Mouse (Mus musculus): ENCODE measurements around the gene Plk3. TPM values are rescaled to one million over a fixed set of nuclear protein-coding genes. Genes with fewer than 3 reads are reported as not detected.

The Plk3 gene
- polyA plus RNA-seq, 1 experiment from 2014 or later, result 2.6 TPM

DNA sequence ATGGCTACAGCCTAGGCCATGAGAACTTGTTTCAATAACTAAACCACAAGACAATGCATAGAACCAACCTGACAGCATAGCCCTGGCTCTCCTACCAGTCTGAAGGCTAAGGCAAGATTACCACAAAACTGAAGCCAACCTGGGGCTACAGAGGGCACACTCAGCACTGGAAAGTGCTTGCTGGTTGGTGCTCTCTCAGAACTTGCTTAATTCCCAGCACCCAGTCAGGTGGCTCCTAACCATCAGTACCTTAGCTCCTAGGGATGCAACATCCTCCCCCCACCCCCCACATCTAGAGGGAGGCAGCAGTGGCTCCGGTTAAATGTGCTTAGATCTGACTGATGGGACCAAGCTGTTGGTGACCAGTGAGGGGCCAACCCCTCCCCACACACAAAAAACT, 17.7 kb upstream of the Plk3 start:
- H3K4me3 ChIP-seq, result no peak overlapping the region
- no peaks in the 10 kb centered on the region for H3K9me3 ChIP-seq (replicated peaks)
- peaks cover 63% of the 10 kb centered on the region for H3K36me3 ChIP-seq
- 84% methylated on average over 1 of the region's 1 CpGs for WGBS
- no peak overlapping the region for H3K4me2 ChIP-seq
- no peak overlapping the region for H3K9ac ChIP-seq
- no peak overlapping the region for H3K27ac ChIP-seq (ENCODE audit: poor library complexity, severe bottlenecking)
- H3K4me1 ChIP-seq (replicated peaks), result peaks cover 26% of the 10 kb centered on the region
- no peak for ATAC-seq (ENCODE audit: insufficient number of reproducible peaks, low FRiP score)
- H3K27me3 ChIP-seq (replicated peaks), result no peaks in the 10 kb centered on the region

GRCm38 (mm10) chr4:117150212-117150733, 16.5 kb upstream of the Plk3 start:
- no peak overlapping the region for H3K9ac ChIP-seq
- no peaks in the 10 kb centered on the region for H3K9me3 ChIP-seq (replicated peaks)
- no peaks in the 10 kb centered on the region for H3K27me3 ChIP-seq (replicated peaks)
- H3K4me3 ChIP-seq, result no peak overlapping the region
- WGBS, result 86% methylated on average over 6 of the region's 6 CpGs
- H3K36me3 ChIP-seq, result peaks cover 63% of the 10 kb centered on the region
- no peak overlapping the region for H3K27ac ChIP-seq (ENCODE audit: poor library complexity, severe bottlenecking)
- no peak for ATAC-seq (ENCODE audit: insufficient number of reproducible peaks, low FRiP score)
- peaks cover 26% of the 10 kb centered on the region for H3K4me1 ChIP-seq (replicated peaks)
- H3K4me2 ChIP-seq, result no peak overlapping the region

DNA sequence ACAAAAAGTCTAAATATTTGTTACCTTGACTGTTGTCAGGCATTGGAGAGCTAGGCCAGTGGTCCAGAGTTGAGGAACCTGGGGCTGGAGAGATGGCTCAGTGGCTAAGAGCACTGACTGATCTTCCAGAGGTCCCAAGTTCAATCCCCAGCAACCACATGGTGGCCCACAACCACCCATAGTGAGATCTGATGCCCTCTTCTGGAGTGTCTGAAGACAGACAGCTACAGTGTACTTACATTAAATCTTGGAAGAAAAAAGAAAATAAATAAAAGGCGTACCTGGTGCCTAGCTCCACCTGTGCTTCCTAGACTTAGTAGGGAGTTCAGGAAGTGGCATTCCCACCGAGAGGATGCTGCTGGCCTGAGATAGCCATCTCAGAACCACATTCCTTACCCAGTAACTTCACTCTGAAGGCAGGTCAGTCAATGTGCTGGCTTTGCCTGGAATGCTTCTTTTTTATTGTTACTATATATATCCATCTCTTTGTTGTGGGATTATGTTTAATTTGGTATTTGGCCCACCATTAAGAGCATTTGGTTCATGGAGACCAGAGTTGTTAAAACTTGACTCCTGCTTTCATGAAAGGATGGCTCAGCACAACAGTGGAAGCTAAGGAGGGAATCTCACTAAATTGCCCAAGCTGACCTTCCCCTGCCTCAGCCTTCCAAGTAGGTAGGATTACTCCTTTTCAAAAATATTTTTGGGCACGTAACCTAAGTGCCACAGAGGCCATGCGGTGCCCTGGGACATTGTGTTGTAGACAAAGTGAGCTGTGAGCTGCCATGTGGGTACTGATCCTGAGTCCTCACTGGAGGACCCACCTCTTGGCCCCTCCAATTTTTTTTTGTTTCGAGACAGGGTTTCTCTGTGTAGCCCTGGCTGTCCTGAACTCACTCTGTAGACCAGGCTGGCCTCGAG, 15.8 kb upstream of the Plk3 start:
- peaks cover 25% of the 10 kb centered on the region for H3K4me1 ChIP-seq (replicated peaks)
- no peak overlapping the region for H3K9ac ChIP-seq
- WGBS, result 66% methylated on average over 6 of the region's 6 CpGs
- no peak overlapping the region for H3K4me2 ChIP-seq
- no peak for ATAC-seq (ENCODE audit: insufficient number of reproducible peaks, low FRiP score)
- H3K36me3 ChIP-seq, result peaks cover 58% of the 10 kb centered on the region
- H3K27me3 ChIP-seq (replicated peaks), result no peaks in the 10 kb centered on the region
- H3K4me3 ChIP-seq, result no peak overlapping the region
- no peaks in the 10 kb centered on the region for H3K9me3 ChIP-seq (replicated peaks)
- H3K27ac ChIP-seq (ENCODE audit: poor library complexity, severe bottlenecking), result no peak overlapping the region

- H3K27me3 ChIP-seq (replicated peaks), result no peaks in the 10 kb centered on the region
- peaks cover 17% of the 10 kb centered on the region for H3K4me1 ChIP-seq (replicated peaks)
- WGBS, result 71% methylated on average over 24 of the region's 24 CpGs
- no peak overlapping the region for H3K4me2 ChIP-seq
- H3K4me3 ChIP-seq, result no peak overlapping the region
- no peaks in the 10 kb centered on the region for H3K9me3 ChIP-seq (replicated peaks)
- H3K36me3 ChIP-seq, result peaks cover 51% of the 10 kb centered on the region
- no peak for ATAC-seq (ENCODE audit: insufficient number of reproducible peaks, low FRiP score)
- H3K9ac ChIP-seq, result no peak overlapping the region
- H3K27ac ChIP-seq (ENCODE audit: poor library complexity, severe bottlenecking), result no peak overlapping the region
These were observed 15.1 kb upstream of the Plk3 start for GRCm38 (mm10) chr4:117148815-117149214.

DNA sequence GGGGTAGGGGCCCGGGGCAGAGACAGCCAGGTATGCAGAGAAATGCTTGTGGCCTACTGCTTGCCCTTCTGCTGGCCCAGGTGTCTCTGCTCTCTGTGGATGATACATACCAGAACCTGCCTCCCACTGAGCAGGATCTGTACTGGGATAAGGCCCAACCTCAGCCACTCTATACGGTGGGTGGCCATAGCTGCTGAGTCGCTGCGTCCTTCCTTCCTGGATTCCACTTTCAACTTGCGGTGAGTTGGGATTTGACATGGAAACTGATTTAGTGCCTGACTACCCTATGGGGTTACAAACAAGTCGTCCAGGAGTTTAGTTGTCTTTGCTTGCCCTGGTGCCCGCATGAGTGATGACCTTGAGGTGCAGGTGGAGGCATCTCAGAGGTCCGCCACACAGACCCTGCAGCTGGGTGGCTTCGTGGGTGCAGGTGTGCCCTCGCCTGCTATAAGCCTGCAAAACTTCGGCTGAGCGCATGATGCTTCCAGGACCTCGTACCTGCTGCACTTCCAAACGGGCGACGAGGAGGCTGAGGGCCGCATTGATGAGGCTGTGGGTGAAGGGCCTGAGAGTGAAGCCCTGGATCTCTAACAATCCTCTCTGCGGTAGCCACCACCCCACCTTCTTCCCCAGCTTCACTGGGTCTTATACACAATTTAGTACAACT, 14.4 kb upstream of the Plk3 start:
- no peak for ATAC-seq (ENCODE audit: insufficient number of reproducible peaks, low FRiP score)
- H3K27me3 ChIP-seq (replicated peaks), result no peaks in the 10 kb centered on the region
- peaks cover 44% of the 10 kb centered on the region for H3K36me3 ChIP-seq
- no peak overlapping the region for H3K4me3 ChIP-seq
- H3K4me1 ChIP-seq (replicated peaks), result peaks cover 13% of the 10 kb centered on the region
- no peak overlapping the region for H3K4me2 ChIP-seq
- no peak overlapping the region for H3K9ac ChIP-seq
- H3K9me3 ChIP-seq (replicated peaks), result no peaks in the 10 kb centered on the region
- no peak overlapping the region for H3K27ac ChIP-seq (ENCODE audit: poor library complexity, severe bottlenecking)
- 79% methylated on average over 18 of the region's 18 CpGs for WGBS

DNA sequence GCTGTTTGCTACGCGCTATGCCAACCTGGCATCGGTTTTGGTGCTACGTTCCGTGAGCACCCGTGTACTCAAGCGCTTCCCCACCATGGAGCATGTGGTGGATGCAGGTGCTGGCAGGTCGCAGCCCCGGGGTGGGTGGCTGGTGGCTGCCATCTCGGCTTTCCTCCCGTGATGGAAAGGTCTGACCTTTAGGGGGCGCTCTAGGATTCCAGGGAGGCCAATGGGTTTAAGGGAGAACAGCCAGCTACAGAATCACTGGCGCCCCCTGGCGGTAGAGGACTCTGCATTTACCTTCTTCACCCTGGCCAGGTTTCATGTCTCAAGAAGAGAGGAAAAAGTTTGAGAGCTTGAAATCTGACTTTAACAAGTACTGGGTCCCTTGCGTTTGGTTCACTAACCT, 12.4 kb upstream of the Plk3 start:
- Histone ChIP-seq H3K36me3 (peaks cover 26% of the 10 kb centered on the region), H3K4me3 (no peak overlapping the region), H3K9ac (no peak overlapping the region), H3K27me3 (replicated peaks) (no peaks in the 10 kb centered on the region), H3K4me1 (replicated peaks) (peaks cover 6% of the 10 kb centered on the region; the same call in 1 of the 2 replicates), H3K9me3 (replicated peaks) (no peaks in the 10 kb centered on the region), H3K4me2 (no peak overlapping the region), H3K27ac (ENCODE audit: poor library complexity, severe bottlenecking) (no peak overlapping the region)
- 35% methylated on average over 15 of the region's 15 CpGs for WGBS
- ATAC-seq (ENCODE audit: insufficient number of reproducible peaks, low FRiP score), result no peak; the same call in 1 of the 2 replicates

- H3K27me3 ChIP-seq (replicated peaks), result no peaks in the 10 kb centered on the region
- ATAC-seq (ENCODE audit: insufficient number of reproducible peaks, low FRiP score), result no peak
- no peak overlapping the region for H3K4me3 ChIP-seq
- 91% methylated on average over 13 of the region's 13 CpGs for WGBS
- H3K9me3 ChIP-seq (replicated peaks), result no peaks in the 10 kb centered on the region
- no peak overlapping the region for H3K4me2 ChIP-seq
- peaks cover 17% of the 10 kb centered on the region for H3K36me3 ChIP-seq
- H3K27ac ChIP-seq (ENCODE audit: poor library complexity, severe bottlenecking), result no peak overlapping the region
- peaks cover 6% of the 10 kb centered on the region; the same call in 1 of the 2 replicates for H3K4me1 ChIP-seq (replicated peaks)
- H3K9ac ChIP-seq, result no peak overlapping the region
These were observed 11.5 kb upstream of the Plk3 start for GRCm38 (mm10) chr4:117145248-117145647.

DNA sequence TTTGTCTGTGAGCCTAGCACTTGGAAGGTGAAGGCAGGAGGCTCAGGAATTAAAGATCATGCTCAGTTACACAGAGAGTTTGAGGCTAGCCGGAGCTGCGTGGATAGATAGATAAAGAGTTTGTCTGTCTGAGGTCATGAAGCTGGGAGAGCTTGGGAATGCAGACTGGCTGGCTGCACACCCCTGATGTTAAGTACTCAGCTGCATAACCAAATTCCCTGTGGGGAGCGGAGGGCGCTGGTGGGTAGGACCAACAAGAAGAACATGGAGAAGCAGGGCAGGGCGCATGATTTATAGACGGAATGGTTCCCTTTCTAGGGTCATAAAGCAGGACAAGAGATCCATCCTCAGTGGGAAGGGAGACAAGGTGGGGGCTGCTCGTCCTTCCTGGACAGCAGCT, 9.3 kb upstream of the Plk3 start:
- H3K4me3 ChIP-seq, result no peak overlapping the region
- no peak overlapping the region for H3K9ac ChIP-seq
- H3K27ac ChIP-seq (ENCODE audit: poor library complexity, severe bottlenecking), result no peak overlapping the region
- H3K4me1 ChIP-seq (replicated peaks), result peaks cover 6% of the 10 kb centered on the region; the same call in 1 of the 2 replicates
- WGBS, result 41% methylated on average over 7 of the region's 7 CpGs
- ATAC-seq (ENCODE audit: insufficient number of reproducible peaks, low FRiP score), result no peak
- no peak overlapping the region for H3K4me2 ChIP-seq
- H3K36me3 ChIP-seq, result 0 out of 2 replicates have a peak, but pooled peaks cover under 1% of the 10 kb centered on the region
- no peaks in the 10 kb centered on the region for H3K9me3 ChIP-seq (replicated peaks)
- H3K27me3 ChIP-seq (replicated peaks), result no peaks in the 10 kb centered on the region

DNA sequence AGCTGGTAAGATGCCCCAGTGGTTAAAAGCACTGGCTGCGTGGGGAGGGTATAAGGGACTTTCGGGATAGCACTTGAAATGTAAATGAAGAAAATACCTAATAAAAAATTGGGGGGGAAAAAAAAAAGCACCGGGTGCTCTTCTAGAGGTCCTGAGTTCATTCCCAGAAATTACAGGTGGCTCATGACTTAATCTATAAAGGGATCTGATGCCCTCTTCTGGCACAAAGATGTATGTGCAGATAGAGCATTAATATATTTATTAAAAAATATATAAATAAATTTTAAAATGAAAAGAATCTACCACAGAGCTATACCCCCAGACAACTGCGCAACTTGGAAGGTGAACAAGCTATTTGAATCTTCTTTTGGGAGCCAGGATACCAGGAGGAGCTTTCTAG, 6.8 kb upstream of the Plk3 start:
- H3K9me3 ChIP-seq (replicated peaks), result no peaks in the 10 kb centered on the region
- H3K4me1 ChIP-seq (replicated peaks), result peaks cover 6% of the 10 kb centered on the region; the same call in 1 of the 2 replicates
- H3K36me3 ChIP-seq, result no peaks in the 10 kb centered on the region
- H3K27ac ChIP-seq (ENCODE audit: poor library complexity, severe bottlenecking), result no peak overlapping the region
- WGBS, result 41% methylated on average over 4 of the region's 4 CpGs
- H3K4me2 ChIP-seq, result no peak overlapping the region
- H3K27me3 ChIP-seq (replicated peaks), result no peaks in the 10 kb centered on the region
- H3K9ac ChIP-seq, result no peak overlapping the region
- no peak overlapping the region for H3K4me3 ChIP-seq
- no peak for ATAC-seq (ENCODE audit: insufficient number of reproducible peaks, low FRiP score)

GRCm38 (mm10) chr4:117139217-117139612, 5.5 kb upstream of the Plk3 start:
- 4% methylated on average over 2 of the region's 2 CpGs for WGBS
- Histone ChIP-seq H3K9ac (no peak overlapping the region), H3K4me2 (no peak overlapping the region), H3K9me3 (replicated peaks) (no peaks in the 10 kb centered on the region), H3K27ac (ENCODE audit: poor library complexity, severe bottlenecking) (no peak overlapping the region), H3K4me1 (replicated peaks) (peaks cover 8% of the 10 kb centered on the region), H3K4me3 (no peak overlapping the region), H3K27me3 (replicated peaks) (no peaks in the 10 kb centered on the region), H3K36me3 (no peaks in the 10 kb centered on the region)
- ATAC-seq (ENCODE audit: insufficient number of reproducible peaks, low FRiP score), result no peak
